Mouse (Mus musculus): Measurements from ENCODE around the gene Tmem255b. TPM values are rescaled to one million over a fixed set of nuclear protein-coding genes. Genes with fewer than 3 reads are reported as not detected.

Tmem255b gene
- total RNA-seq, 2 experiments from 2014 or later: not detected

DNA sequence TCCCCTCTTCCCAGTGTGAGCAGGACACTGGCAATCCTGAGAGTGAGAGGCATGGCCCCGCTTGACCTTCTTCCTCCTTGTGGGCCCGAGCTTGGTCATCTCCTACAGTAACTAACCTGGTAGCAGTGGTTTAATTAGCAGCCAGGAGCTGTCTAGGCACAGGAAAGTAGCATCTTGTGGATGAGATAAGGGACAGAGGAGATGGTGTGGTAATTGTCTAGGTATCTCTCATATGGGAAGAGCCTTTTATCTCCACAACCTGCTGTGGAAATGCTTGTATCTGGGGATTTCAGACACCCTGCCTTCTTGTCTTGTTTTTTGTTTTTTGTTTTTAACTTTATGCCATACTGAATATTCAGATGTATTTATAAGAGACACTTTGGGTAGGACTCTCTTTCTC, 2.5 kb downstream of the Tmem255b start:
- no peak for ATAC-seq (replicated peaks; ENCODE audit: low FRiP score, poor library complexity, severe bottlenecking)

DNA sequence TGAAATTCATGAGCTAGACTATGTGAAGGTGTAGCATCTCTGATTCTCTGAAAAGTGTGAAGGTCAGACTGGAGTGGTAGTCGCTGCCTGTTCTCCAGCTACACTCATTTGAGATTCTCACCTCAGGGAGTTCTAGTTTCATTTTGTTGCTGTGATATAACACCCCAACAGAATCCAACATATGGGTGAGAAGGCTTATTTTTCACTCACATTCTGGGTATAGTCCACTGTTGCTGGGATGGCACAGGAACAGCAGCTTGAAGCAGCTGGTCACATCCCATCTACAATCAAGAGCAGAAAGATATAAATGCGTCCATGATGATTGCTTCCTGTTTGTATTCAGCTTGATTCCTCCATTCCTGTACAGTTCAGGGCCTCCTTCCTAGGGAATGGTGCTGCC, 7.2 kb downstream of the Tmem255b start:
- ATAC-seq (replicated peaks; ENCODE audit: low FRiP score, poor library complexity, severe bottlenecking): no peak

DNA sequence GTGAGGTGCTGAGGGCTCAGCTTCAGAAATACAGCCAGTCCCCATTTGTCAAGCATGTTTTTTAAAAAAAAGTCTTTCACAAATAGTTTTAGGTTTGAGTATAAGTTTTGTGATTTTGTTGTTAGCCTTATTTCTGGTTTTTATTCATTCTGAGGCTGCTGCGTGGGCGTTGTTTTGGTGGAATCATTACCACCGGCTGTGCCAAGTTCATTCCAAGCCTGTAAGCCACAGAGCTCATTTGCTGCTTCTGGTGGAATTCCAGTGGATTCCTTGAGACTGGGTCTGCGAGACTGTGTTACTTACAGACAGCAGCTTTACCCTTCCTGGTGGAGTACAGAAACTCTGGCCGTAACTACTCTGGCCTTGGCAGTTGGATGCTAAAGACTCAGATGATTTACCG, 11.5 kb downstream of the Tmem255b start:
- ATAC-seq (replicated peaks; ENCODE audit: low FRiP score, poor library complexity, severe bottlenecking): no peak

DNA sequence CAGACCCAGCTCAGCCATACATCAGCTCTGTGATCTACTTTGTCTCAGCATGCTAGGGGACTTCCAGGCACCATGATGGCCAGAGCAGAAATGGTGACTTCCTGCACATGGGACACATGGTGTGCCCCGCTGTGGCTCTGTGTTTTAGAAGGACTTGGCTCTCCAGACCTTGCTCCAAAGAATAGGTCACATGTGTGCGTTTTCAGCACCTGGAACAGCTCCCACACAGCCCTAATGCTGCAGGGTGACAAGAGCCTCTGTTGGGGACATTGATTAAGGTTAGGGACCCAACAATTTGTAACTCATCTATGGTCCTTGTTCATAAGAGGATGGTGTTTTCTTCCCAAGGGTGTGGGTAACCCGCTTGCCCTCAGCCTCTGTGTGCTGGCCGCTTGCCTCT, 13.2 kb downstream of the Tmem255b start:
- no peak for ATAC-seq (replicated peaks; ENCODE audit: low FRiP score, poor library complexity, severe bottlenecking)

DNA sequence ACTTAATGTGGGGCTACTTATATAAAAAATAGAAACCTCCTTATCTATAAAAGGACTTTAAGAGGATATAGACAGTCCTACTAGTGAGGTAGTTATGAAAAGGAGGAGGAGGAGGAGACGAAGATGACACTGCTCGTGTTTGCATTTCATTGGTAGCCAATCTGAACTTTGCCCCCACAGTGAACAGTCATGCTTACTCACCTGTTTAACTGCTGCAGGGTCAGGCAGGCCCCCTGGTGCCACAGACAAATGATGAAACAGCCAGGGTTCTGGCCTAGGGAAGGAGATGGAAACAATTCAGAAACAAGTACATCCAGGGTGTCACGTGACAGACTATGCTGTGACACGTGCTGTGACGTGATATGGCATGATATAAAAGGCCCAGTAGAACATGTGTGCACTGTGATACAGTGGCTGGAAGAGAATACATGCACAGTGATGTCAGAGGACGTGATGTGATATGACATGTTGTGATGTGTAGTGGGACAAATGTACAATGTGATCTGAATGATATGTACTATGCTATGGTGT, 16.8 kb downstream of the Tmem255b start:
- ATAC-seq (replicated peaks; ENCODE audit: low FRiP score, poor library complexity, severe bottlenecking): no peak

DNA sequence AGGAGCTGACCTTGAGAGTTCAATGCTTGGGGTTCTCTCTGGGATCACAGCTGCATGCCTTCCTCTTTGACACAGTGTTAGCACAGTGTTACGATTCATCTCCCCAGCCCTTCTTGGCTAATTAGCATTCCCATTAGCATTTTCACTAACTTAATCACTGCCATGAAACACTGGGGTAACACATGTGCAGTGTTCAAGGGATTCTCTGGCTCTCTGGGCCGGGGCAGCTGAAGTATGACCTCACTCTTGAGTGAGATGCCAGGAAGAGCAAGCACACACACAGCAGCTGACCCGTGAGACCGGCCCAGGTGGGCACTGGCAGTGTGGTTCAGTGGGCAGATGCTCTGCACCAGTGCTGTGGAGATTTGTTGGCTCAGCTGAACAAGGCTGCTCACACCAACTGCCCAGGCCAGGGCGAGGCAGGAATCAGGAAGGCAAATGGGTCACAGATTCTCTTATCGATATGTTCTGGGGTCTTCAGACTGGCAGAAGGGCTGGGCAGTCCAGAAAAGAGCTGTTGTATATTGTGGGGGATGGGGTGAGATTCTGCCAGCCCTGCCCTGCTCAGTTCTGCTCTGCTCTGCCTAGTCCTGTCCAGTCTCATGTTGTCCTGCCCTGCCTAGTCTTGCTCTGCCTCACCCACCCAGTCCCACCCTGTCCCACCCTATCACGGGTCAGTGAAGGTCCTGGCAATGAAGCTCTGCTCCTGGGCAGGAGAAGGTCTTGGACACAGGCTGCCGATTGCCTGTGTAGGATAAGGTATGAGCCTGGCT, 19.5 kb downstream of the Tmem255b start:
- ATAC-seq (replicated peaks; ENCODE audit: low FRiP score, poor library complexity, severe bottlenecking): no peak

DNA sequence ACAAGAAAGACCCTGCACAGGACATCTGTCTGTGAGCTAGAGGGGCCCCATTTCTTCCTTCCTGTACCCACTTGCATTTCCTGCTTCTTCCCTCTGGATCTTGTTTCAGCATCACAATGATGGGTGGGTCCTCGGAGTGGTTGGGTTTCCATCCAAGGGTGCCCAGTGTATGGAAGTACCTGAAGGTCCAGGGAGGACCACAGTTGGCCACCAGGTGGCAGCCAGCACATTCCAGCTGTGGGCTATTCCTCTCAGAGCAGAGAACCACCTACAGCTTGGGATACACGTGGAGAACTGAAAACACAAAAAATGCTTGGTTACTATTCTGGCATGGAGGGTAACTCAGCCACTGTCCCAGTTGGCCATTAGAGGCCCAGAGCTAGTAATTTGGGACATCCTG, 20.3 kb downstream of the Tmem255b start:
- ATAC-seq (replicated peaks; ENCODE audit: low FRiP score, poor library complexity, severe bottlenecking): no peak

DNA sequence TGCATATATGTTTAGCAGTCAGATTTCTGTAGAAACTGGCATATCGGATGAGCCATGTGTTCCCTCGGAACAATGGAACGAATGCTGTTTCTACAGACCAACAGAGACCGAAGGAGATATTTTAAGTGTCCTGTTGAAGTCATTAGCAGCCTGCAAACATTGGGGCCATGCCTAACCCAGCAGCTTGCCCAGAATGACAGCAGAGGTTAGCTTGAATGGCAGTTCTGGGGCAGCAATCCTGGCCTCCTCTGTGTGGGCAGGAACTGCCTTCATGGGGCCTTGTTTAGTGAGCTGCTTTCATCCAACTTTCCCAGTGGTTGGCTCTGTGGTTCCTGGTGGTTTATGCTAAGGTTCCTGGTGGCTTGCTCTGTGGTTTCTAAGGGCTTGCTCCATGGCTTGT, 24.4 kb downstream of the Tmem255b start:
- no peak for ATAC-seq (replicated peaks; ENCODE audit: low FRiP score, poor library complexity, severe bottlenecking)

DNA sequence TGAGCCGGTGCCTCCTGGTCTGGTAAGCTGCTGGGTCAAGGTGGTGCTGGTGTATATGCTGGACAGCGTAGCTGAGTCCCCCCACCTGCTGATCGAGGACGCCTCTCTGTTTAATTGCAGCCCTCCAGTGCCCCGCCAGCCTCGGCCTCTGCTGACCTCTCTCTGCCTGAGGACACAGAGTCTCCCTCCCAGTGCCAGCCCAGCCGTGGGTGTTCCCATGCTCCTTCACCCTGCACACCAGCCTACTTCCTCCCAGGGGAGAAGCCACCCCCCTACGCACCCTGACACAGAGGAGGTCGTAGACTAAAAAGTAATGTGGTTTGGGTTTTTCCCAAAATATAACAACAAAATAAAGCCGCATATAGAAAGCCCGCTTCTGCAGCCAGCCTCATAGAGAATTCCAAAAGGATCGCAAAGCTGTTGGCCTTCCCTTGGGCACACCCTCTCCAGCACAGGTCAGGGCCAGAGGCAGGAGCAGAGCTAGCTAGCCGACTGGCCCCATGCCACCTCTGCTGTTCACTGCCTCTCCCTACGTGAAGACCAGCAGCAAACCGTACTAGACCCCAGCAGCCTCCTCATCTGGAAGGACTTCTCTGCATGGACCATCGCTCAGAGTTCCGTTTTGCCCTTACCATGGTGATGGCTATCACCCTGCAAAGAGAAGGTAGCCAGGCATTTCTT, 26.2 kb downstream of the Tmem255b start:
- no peak for ATAC-seq (replicated peaks; ENCODE audit: low FRiP score, poor library complexity, severe bottlenecking)

DNA sequence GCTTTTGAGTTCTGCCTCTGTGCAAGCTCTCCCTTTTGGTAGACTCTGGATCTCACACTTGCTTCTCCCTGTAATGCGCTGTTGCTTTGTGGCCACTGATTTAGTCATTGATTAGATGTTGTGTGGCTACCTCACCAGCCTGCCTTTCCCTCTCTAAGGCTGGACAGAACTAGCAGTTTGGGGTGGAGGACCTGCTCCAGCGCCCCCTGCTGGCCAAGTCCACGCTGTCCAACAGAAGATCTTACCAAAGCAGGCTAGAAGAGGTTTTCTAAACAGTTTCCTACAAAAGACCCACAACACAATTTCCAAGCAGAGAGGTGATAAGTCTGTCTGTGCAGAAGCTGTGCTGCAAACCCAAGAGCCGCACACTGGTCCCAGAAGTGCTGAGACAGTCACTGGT, 26.9 kb downstream of the Tmem255b start:
- no peak; the same call in 1 of the 2 replicates for ATAC-seq (replicated peaks; ENCODE audit: low FRiP score, poor library complexity, severe bottlenecking)

DNA sequence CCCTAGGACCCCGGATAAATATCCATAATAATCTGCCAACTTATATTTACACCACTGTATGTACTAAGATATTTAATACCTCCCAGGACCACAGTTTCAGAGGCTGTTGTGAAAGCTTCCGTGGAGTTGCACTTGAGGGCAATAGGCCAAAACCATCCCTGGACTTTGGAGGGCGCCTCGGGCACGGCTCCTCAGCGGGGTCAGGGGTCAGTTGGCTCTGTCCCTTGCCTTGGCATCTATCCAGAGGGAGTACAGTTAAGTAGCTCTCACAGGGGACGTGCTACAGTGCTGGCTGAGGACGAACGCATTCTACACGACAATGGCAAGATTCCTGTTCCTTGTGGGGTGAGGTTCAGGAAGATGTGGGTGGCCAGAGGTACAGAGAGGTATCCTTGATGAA, 27.4 kb downstream of the Tmem255b start:
- no peak for ATAC-seq (replicated peaks; ENCODE audit: low FRiP score, poor library complexity, severe bottlenecking)

DNA sequence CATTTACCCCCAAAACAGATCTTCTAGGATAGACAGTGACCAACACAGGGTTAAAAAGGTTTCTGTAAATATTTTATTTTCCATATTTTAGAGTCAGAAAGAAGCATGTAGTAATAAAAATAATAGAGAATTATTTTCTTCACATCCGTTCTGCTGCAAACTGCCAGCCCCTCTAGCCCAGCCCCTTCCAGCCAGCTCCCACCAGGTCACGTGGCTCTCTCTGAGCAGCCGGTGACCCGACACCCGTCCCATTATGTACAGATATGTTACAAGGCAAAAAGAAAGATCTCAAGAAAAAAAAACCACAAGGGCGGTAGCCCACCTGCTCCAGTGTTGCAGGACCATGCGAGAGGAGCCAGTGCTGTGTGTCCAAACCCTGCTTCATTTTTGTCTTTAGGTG, 30.3 kb downstream of the Tmem255b start:
- no peak for ATAC-seq (replicated peaks; ENCODE audit: low FRiP score, poor library complexity, severe bottlenecking)

DNA sequence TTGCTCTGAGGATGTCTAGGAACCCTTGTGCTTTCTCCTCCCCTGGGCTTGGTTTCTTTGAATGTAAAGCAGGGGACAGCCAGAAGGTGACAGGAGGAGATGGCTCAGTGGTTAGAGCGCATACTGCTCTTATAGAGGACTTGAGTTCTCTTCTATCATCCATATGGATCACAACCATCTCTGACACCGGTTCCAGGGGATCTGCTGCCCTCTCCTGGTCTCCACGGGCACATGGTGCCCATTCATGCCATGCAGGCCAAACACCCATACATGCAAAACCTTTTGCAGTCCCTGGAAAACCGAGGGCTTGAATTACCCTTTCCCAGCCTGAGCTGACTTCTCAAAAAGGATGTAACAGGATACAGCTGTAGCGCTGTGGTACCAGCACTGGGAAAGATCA, 32.0 kb downstream of the Tmem255b start:
- no peak for ATAC-seq (replicated peaks; ENCODE audit: low FRiP score, poor library complexity, severe bottlenecking)

DNA sequence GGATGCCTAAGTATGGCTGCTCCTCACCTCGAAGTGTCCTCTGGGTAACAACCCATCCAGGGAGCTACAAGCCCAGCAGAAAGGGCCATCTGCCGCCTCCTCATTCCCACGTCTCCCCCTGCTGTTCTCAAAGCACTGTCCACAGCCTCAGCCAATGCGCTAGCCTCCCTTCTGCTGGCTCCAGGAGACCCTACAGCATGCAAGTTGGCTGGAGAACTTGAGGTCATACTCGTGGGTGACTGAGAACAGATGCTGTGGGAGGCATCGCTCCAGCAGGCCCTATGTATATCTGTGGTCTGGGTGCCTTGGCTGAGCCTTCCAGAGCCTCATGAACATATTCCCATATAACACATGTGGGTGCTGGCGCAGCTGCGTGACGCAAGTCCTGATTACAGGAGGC, 33.7 kb downstream of the Tmem255b start:
- ATAC-seq (replicated peaks; ENCODE audit: low FRiP score, poor library complexity, severe bottlenecking): no peak

DNA sequence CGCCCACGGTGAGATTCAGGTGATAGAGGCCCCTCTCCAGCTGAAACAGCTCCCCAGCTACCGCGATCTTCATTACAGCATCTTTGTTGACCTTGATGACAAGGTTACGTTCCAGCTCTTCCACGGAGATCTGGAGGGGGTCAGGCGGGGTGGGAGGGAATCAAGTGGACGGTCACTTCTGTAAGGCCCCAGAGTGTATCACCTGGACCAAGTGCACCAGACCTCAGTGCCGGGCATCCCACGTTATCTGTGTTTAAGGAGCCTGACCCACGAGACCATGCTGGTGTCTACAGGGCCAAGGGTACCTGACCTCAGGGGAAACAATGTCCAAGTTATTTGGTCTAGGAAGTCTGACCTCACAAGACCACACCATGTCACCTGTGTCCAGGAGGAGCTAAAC, 36.5 kb downstream of the Tmem255b start:
- no peak for ATAC-seq (replicated peaks; ENCODE audit: low FRiP score, poor library complexity, severe bottlenecking)

DNA sequence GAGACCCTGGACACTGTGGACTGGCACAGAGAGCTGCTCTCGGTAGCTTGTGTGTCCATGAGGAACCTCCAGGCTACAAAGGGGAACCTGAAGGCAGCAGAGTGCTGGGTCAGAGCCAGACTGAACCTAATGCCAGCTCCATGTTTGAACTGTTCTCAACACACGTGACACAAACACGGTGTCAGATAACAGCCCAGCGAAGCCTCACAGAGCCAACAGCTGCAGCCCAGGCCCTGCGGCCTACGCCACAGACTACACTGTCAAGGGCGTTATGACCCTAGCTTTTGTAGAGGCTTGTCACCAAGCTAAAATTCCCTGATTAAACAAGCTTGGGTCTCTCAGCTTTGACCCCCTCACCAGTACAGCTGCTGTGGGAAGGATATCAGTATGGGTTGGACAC, 37.3 kb downstream of the Tmem255b start:
- no peak for ATAC-seq (replicated peaks; ENCODE audit: low FRiP score, poor library complexity, severe bottlenecking)

DNA sequence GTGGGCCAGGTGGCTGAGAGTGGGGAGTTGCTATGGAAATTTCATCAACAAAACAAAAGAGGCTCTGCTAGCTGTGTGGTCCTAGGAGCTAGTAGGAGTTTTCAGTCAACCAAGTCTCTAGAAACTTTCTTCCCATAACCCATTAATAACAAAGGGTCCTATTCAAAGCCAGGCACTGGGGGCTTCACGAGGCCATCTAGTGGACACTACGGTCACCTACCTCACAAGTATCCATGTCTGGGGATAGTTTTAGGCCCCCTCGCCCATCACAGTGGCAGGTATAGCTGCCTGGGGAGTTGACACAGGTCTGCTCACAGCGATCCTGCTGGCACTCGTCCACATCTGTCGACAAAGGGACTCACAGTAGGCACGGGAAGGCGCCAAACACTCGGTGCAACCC, 40.9 kb downstream of the Tmem255b start:
- ATAC-seq (replicated peaks; ENCODE audit: low FRiP score, poor library complexity, severe bottlenecking): no peak

DNA sequence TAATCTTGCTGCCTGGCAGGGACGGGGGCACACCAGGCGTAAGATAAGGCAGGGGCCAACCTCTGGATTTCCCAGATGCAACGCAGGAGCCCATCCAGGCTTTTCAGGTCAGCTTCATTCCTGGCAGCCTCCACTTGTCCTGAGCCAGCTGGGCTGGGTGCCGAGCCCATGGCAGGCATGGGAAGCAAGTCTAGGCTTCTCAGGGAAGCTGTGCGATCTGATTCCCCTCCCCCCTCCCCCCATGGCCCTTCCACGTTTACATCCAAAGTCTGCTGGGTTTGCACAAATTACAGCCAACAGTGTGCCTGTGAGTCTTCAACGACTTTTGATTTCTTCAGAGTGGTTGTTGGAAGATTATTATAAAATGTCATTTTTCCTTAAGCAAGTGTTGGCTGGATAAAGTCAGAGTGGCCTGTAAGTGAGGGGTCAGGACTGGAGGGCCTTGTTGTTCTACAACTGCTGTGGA, 46.1 kb downstream of the Tmem255b start:
- ATAC-seq (replicated peaks; ENCODE audit: low FRiP score, poor library complexity, severe bottlenecking): no peak

DNA sequence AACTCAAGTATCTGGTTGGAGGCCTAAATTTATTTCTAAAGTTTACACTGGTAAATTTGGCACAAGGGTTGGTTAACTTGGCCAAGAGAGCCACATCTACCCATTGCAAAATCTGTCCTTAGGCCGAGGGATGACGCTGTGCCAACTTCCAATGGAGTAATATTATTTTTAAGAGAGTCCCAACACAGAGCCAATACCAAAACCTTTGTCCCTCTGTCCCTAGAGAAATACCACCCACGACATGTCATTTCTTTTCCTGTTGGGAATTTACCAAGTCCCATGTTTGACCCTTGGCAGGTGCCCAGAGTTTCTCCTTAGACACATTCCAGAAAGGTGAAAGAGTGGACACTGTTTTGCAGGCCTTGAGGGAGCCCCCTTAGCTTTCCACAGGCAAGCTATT, 46.6 kb downstream of the Tmem255b start:
- ATAC-seq (replicated peaks; ENCODE audit: low FRiP score, poor library complexity, severe bottlenecking): no peak

DNA sequence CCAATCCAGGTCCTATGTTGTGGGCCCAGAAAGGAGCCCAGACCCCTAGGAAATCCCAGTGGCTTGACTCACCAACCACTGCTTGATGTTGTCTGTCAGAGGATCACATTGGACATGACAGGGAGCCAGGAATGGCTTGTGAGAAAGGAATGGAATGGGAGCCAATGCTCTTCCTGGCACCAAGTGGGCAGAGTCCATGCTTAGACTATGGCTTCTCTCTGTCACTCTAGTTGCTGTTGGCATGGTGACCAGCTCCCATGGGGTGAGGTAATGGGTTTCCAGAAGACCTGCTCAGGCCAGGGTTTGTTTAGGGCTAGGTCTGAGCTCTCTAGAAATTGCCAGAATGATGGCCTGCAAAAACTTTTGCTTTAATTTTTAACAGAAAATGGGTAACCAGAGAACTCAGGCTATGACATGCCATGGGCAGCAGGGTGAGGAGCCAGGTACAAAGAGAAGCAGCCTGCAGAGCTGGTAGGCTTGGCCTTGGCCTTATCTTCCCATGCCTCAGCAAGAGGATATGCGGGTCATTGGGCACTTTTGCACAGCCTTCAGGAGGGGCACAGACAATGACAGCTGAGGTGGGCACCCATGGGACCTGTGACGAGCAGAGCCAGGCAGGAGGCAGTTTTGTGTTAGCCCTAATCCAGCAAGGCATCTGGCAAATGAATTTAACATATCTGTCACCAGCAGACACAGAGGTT, 47.3 kb downstream of the Tmem255b start:
- ATAC-seq (replicated peaks; ENCODE audit: low FRiP score, poor library complexity, severe bottlenecking): no peak

DNA sequence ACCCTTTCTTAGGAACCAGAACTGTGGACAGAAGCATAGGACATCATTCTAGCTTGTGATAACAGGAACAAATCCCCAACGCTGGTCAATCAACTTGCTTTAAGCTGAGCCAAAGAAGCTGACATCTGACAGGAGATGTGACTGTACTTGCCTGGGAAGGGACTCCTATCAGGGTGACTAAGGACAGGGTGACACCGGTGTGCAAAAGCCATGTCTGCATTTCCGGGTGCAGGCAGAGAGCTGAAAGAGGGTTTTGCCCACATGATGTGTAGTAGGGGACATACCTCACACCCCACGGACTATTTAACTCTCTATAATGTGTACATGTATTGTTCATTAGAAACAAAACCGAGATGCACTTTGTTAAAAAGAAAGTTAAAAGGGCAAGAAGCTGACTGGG, 48.2 kb downstream of the Tmem255b start:
- no peak for ATAC-seq (replicated peaks; ENCODE audit: low FRiP score, poor library complexity, severe bottlenecking)
